Mouse (Mus musculus) left cerebral cortex, adult 18-20 months (tissue): ENCODE results near the gene Cnbd2. TPM values are rescaled to one million over a fixed set of nuclear protein-coding genes. Genes with fewer than 3 reads are reported as not detected.

ENCODE experiments used
- DNase-seq, 2 experiments: peaks; one replicate each; pipeline ENCODE4 v3.0.0; 2021 to 2022; ENCODE audit warnings: low spot score in 2 of 2, mixed read lengths in 1 of 2
- total RNA-seq, 2 experiments: library from RNA; stranded (reverse); gene quantifications; 2 replicates each; pipeline ENCODE4 v1.2.3; 2021

Gene Cnbd2
- total RNA-seq, 2 experiments from 2014 or later: 5.4 to 5.6 TPM

- no peak for DNase-seq
Measured at GRCm38 (mm10) chr2:156310945-156311344, 1.2 kb upstream of the Cnbd2 start.

GRCm38 (mm10) chr2:156311441-156311840 is 658 bp upstream of the Cnbd2 start:
- no peak for DNase-seq

- peak; percentile 40 to 56 for DNase-seq
Measured at GRCm38 (mm10) chr2:156311841-156312291, 233 bp upstream of the Cnbd2 start.

GRCm38 (mm10) chr2:156313153-156313552 is 1.1 kb downstream of the Cnbd2 start:
- no peak for DNase-seq

- no peak for DNase-seq
Measured at GRCm38 (mm10) chr2:156314811-156315210, 2.7 kb downstream of the Cnbd2 start.

GRCm38 (mm10) chr2:156318491-156318890 is 6.4 kb downstream of the Cnbd2 start:
- no peak for DNase-seq

GRCm38 (mm10) chr2:156321538-156321937 is 9.4 kb downstream of the Cnbd2 start:
- DNase-seq: no peak

GRCm38 (mm10) chr2:156324116-156324588 is 12.1 kb downstream of the Cnbd2 start:
- DNase-seq: peak; percentile 25 to 34

- DNase-seq: no peak
Measured at GRCm38 (mm10) chr2:156324681-156325080, 12.6 kb downstream of the Cnbd2 start.

- no peak for DNase-seq
Measured at GRCm38 (mm10) chr2:156330681-156331080, 18.6 kb downstream of the Cnbd2 start.

GRCm38 (mm10) chr2:156331446-156331965 is 19.4 kb downstream of the Cnbd2 start:
- no peak for DNase-seq

GRCm38 (mm10) chr2:156340078-156340477 is 28.0 kb downstream of the Cnbd2 start:
- no peak for DNase-seq

GRCm38 (mm10) chr2:156344775-156345532 is 32.9 kb downstream of the Cnbd2 start:
- no peak for DNase-seq

- no peak for DNase-seq
Measured at GRCm38 (mm10) chr2:156348812-156349211, 36.7 kb downstream of the Cnbd2 start.

GRCm38 (mm10) chr2:156349286-156349848 is 37.3 kb downstream of the Cnbd2 start:
- no peak for DNase-seq

GRCm38 (mm10) chr2:156351243-156351642 is 39.1 kb downstream of the Cnbd2 start:
- DNase-seq: no peak

GRCm38 (mm10) chr2:156352413-156353165 is 40.5 kb downstream of the Cnbd2 start:
- DNase-seq: no peak

- no peak for DNase-seq
Measured at GRCm38 (mm10) chr2:156353265-156353692, 41.2 kb downstream of the Cnbd2 start.

GRCm38 (mm10) chr2:156356031-156356430 is 43.9 kb downstream of the Cnbd2 start:
- DNase-seq: peak; percentile 25

GRCm38 (mm10) chr2:156368465-156368864 is 56.4 kb downstream of the Cnbd2 start:
- DNase-seq: peak; percentile 21 to 30

- no peak for DNase-seq
Measured at GRCm38 (mm10) chr2:156370896-156371295, 58.8 kb downstream of the Cnbd2 start.

- no peak for DNase-seq
Measured at GRCm38 (mm10) chr2:156376956-156377355, 64.9 kb downstream of the Cnbd2 start.
